Mouse (Mus musculus) cerebellum, adult 2 months (tissue): ENCODE data around the gene Sumf2.

Experiments
- CTCF ChIP-seq: fragments of 200-500 bp; IDR thresholded peaks from 2 replicates; pipeline ENCODE4 v1.5.1; 2011; ENCODE audit warnings: low read depth, mild to moderate bottlenecking, control low read depth, low read length, moderate library complexity, borderline replicate concordance; ENCODE audit not compliant: insufficient read depth
- POLR2A ChIP-seq: fragments of 200-500 bp; IDR thresholded peaks from 2 replicates; pipeline ENCODE4 v1.6.1; 2011; ENCODE audit warnings: low read length, control low read depth, borderline replicate concordance; ENCODE audit not compliant: insufficient read depth

- TF ChIP-seq CTCF = peak; percentile 23; the same call in 1 of the 2 replicates
- no peak for TF ChIP-seq POLR2A
Measured at GRCm38 (mm10) chr5:129864467-129864866, 17.7 kb downstream of the Sumf2 start.
